Mouse (Mus musculus) E14TG2a.4 (cell line): ENCODE measurements around the gene Parp12.

Source experiments
- CTCF ChIP-seq: conservative IDR thresholded peaks from 2 replicates; pipeline ENCODE4 v1.5.1; 2014; ENCODE audit warnings: low read length
- POU5F1 ChIP-seq: IDR thresholded peaks from 2 replicates; pipeline ENCODE4 v1.6.1; 2014; ENCODE audit warnings: low read length, borderline replicate concordance

- TF ChIP-seq CTCF (no peak), POU5F1 (no peak)
Observed at GRCm38 (mm10) chr6:39120685-39121084, 2.5 kb upstream of the Parp12 start.
